Mouse (Mus musculus): Measurements from ENCODE around the gene Grin2d.
"Not testable (repeated sequence)": the region's sequence is repeated elsewhere in the genome, so short reads cannot be mapped to it uniquely, and the experiment has no call there.

Grin2d gene

DNA sequence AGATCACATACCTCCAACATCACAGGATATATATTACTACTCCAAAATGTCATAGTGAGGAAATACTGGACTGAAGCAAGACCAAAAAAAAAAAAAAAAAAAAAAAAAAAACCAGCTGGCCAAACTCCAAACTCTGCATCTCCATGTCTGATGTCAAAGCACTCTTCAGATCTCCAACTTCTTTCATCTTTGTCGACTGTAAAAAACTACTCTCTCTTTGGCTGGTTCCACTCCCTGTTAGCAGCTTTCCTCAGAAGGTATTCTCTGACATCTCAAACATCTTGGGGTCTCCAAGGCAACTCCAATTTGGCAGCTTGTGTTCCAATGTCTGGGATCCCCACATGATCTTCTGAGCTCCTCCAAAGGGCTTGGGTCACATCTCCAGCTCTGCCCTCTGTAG lies at the start of gene Grin2d:
Gene Grin2d, minus strand, starts transcription at position 101 of the 400 bp plus-strand sequence.
- in situ Hi-C loops (cut with MboI; ENCODE audit: low pct_unique_long_range_greater_than_20kb in 1 of 2, low sequenced_read_pairs in 2 of 2, unreplicated experiment in 1 of 2), result not testable (repeated sequence)

DNA sequence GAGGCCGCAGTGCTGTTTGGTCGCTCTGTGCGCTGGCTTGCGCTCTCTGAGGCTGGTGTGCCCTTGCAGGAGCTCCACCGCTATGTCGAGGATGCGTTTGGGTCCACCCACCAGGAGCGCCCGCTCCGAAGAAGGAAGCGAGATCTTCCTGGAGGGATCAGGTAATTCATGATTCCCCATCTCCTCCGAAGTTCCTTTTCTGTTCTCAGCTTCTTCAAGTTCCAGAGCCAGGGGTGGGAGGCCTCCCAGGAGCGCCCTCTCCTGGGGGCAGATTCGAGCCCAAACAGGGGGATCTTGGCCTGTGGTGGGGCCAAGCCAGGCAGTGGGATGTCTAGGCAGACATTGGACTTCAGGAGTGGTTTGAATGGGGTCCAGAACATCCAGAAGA lies 46.2 kb upstream of the Grin2d start:
- in situ Hi-C loops (cut with MboI; ENCODE audit: low pct_unique_long_range_greater_than_20kb in 1 of 2, low sequenced_read_pairs in 2 of 2, unreplicated experiment in 1 of 2), result loop anchor here in 1 of 2 experiments (10.0 kb wide), 1 partner anchor 190 kb away; no protein-coding TSS in a partner anchor

DNA sequence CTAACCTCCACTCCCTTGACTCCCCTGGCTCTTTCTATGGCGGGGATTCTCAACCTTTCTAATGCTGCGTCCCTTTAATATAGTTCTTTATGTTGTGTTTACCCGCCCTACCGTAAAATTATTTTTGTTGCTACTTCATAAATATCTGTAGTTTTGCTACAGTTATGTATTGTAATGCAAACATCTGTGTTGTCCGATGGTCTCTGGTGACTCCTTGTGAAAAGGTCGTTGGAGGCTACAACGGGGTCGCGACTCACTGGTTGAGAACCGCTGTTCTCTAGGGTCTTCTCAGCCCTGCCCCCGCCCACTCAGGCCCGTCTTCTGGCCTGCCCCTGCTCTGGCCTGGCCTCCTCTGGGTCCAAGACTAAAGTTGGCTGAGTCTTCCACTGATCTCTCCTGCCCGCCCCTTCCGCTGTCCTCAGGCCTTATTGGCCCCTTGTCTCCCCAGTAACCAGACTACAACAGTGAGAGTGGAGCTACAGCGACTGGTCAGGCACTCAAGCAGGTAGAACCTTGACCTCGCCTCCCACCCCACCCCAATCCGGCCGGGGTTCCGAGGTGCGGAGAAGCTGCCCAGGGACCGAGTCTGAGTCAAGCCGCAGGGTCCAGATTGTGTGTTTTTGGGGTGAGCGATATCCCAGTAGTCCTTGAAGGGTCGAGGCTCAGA lies 45.7 kb upstream of the Grin2d start, which contains the start of gene Ccdc114:
Gene Ccdc114, plus strand, starts transcription at position 311 of the 667 bp plus-strand sequence.
- in situ Hi-C loops (cut with MboI; ENCODE audit: low pct_unique_long_range_greater_than_20kb in 1 of 2, low sequenced_read_pairs in 2 of 2, unreplicated experiment in 1 of 2), result loop anchor here in 1 of 2 experiments (10.0 kb wide), 1 partner anchor 189 kb away; no protein-coding TSS in a partner anchor

DNA sequence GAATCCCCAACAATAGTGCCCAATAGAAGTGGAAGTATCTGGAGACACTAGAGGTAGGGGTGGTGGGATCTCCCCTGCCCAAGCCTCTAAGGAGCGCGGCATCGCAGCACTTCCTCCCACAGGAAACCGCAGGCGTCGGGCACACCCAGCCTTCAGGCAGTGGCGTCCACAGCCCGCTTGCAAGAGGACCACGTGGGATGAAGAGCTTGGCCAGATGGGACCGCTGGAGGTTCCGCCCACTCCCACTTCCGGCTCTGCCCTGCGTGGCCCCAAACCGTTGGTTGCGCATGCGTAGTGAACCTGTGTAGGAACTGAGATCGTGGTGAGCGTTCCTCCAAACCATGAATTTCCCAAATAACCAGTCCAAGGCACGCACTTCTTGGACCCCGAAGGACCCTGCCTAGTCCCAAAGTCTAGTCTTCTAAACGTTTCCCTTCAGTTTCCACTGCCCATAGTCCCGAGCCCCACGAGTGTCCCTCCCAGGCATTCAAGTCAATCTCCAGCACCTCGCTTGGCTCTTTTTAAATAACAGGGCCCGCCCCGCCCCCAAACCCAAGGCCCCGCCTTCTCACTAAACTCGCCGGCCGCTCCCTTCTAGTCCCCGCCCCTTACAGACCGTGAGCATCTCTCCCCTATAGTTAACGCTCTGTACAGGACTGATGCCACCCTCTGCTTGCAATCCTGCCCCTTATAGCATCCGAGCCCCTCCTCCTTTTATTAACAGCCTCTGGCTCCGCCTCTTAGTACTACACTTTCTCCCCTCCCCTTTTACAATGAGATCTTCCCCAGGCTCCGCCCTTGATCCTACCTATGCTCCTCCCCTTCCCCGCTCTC lies 45.0 kb upstream of the Grin2d start:
- in situ Hi-C loops (cut with MboI; ENCODE audit: low pct_unique_long_range_greater_than_20kb in 1 of 2, low sequenced_read_pairs in 2 of 2, unreplicated experiment in 1 of 2), result loop anchor here in 1 of 2 experiments (10.0 kb wide), 1 partner anchor 188 kb away; no protein-coding TSS in a partner anchor

DNA sequence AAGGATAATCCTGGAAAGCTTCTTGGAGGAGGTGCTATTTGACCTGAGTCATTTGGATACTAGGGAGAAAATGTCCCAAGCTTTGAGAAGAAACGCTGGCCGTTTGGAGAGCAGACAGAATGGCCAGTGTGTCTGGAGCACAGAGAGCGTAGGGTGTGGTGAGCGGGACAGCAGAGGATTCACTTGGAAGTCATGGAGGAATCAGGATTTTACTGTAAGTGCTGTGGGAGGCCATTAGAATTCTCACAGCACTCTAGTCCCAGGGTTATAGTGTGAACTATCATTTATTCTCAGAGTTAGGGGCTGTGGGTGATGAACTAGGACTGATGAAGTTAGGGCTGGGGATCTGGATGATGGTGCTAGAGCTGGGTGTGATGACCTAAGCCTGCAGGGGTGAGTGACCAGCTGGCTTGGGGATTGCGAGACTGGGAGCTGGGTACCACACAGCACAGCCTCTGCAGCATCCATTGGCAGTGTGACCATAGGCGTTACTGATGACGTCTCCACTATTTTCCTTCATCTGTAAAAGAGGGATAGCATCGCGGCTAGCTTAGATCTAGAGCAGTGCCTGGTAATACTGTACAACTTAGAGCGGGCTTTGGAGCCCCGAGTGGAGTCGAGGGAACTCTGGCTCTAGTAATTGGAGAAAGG lies 43.9 kb upstream of the Grin2d start:
- in situ Hi-C loops (cut with MboI; ENCODE audit: low pct_unique_long_range_greater_than_20kb in 1 of 2, low sequenced_read_pairs in 2 of 2, unreplicated experiment in 1 of 2), result loop anchor here in 1 of 2 experiments (10.0 kb wide), 1 partner anchor 187 kb away; no protein-coding TSS in a partner anchor

DNA sequence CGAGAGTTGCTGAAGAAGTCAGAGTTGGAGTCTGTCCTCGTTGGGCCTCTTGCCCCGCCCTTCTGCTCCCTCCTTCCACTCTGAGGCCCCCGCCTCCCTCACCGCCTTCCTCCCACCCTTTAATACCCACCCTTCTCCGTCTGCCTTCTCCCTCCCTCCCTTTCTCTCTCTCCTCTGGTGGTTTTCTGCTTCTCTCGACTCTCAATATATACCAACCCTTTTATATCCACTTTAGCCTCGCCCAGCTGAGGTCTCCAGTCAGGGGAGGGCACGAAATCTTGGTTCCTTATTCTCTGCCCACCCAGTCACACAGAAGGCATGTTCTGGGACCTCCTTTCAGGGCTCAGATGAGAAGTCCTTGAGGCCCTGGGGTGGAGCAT lies 43.1 kb upstream of the Grin2d start, which contains the start of gene Emp3:
Gene Emp3, minus strand, starts transcription at position 163 of the 380 bp plus-strand sequence.
- in situ Hi-C loops (cut with MboI; ENCODE audit: low pct_unique_long_range_greater_than_20kb in 1 of 2, low sequenced_read_pairs in 2 of 2, unreplicated experiment in 1 of 2), result loop anchor here in 1 of 2 experiments (10.0 kb wide), 1 partner anchor 186 kb away; no protein-coding TSS in a partner anchor

DNA sequence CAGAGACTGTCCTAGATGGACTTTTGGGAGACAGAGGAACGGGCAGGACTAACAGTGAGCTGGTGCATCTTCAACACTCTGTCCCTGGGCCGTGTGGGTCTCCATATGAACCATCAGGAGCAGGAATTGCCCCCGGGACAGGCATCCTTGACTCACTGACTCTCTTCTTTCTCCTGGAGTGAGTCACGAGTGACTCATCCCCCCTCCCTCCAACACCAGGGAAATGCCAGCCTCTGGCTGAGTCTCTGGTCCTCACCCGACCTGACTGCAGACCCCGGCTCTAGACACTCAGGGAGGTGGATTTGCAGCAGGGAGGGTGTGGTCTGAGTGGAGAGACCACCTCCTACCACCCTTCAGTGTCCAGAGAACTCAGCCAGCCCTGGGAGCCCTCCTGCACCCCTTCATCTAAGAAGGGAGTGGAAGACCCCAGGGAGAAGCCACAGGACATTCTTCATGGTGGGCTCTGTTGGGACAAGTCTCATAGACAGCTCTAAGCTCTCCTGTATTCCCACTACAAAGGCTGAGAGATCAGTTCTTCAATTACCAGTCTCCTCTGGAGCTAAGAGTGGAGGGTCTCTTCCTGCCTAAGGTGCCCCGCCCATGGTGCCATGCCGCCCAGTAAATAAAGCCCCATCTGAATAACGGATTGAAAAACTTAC lies 42.5 kb upstream of the Grin2d start:
- in situ Hi-C loops (cut with MboI; ENCODE audit: low pct_unique_long_range_greater_than_20kb in 1 of 2, low sequenced_read_pairs in 2 of 2, unreplicated experiment in 1 of 2), result loop anchor here in 1 of 2 experiments (10.0 kb wide), 1 partner anchor 186 kb away; no protein-coding TSS in a partner anchor

DNA sequence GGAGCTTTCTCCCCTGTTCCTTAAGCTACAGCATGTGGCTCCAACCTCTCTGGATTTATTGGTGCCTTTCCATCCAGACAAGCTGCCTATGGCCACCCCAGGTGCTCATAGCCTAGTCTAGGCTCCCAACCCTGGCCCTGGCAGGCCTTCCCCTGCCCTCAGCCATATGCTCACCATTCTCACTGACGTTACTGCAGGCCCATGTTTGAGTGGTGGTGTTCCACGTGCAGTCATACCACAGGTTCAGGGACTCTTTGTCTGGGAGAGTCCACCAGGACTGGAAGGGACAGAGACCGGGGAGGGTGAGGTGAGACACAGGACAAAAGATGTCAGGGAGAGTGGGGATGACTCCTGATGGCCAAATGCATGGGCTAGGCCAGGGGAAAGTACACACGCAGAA lies 41.6 kb upstream of the Grin2d start:
- in situ Hi-C loops (cut with MboI; ENCODE audit: low pct_unique_long_range_greater_than_20kb in 1 of 2, low sequenced_read_pairs in 2 of 2, unreplicated experiment in 1 of 2), result loop anchor here in 1 of 2 experiments (10.0 kb wide), 1 partner anchor 185 kb away; no protein-coding TSS in a partner anchor

DNA sequence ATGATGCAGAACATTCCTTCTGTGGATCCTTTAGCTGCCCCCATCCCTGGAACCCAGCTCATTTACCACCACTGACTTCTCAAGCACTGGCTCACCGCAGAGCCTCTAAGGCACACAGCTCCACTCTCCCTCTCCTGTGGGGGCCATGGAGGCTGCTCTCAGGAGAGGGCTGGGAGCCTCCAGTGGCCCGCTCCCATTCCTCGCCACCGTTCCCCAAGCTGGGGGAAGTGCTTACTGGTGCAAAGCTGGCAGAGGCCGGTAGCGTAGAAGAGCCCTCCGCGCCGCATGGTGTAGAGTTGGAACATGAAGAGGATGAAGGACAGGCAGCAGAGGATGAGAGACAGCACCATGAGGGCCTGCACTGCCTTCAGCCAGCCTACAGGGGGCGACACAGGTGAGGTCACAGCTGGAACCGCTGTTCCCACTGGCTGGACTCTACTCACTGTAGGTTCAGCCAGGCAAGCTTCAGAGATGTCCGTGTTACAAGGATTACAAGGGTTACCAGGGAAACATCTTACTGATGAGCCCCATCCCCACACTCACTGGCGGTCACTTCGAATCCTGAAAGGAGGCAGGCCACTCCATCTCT lies 41.0 kb upstream of the Grin2d start:
- in situ Hi-C loops (cut with MboI; ENCODE audit: low pct_unique_long_range_greater_than_20kb in 1 of 2, low sequenced_read_pairs in 2 of 2, unreplicated experiment in 1 of 2), result no loop called here

DNA sequence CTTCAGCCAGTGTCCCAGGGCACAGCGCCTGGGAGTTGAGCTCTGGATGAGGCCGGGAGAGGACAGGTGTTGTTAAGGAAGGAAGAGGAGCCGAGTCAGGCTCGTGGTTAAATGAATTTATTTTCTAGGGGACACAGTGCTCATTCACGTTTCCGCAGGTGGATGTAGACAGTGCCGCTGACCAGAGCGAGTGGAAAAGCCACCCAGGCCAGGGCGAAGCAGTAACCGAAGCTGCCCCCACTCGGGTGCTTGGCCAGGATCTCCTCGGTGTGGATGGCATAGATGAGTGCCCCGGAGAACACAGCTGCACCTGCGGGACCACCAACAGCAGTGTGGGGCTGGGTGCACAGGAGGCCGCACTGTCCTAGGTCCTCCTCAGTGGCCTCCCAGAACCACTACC lies 39.7 kb upstream of the Grin2d start:
- in situ Hi-C loops (cut with MboI; ENCODE audit: low pct_unique_long_range_greater_than_20kb in 1 of 2, low sequenced_read_pairs in 2 of 2, unreplicated experiment in 1 of 2), result no loop called here

DNA sequence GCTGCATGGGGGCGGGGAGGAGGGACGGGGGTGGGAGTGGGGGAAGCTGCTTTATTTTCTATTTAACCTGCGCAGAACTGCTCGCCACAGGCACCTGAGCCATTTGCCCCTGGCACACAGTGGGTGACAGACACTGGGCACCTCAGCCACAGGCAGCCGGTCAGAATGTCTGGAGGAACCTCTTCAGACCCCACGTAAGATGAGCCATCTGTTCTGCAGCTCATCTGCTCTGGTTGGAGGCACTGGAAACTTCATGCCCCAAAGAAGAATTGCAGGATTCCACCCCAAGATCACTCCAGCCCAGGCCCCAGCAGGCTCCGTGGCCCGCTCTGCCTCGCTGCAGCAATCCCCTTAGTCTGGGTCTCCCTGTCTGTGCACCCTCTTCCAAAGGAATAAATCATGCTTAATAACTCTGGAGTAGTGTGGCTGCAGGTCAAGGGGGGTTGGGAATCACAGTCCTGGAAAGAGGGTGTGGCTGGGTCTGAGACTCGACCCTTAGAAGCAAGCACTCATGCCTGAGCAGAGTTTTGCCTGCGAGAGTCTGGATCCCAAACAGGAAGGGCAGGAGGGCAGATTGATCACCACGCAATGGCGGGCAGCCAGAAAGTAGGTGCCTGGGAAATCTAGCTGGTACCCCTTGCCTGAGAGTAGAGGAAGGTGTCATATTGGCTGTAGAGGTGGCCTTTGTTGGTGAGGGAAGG lies 39.0 kb upstream of the Grin2d start:
- in situ Hi-C loops (cut with MboI; ENCODE audit: low pct_unique_long_range_greater_than_20kb in 1 of 2, low sequenced_read_pairs in 2 of 2, unreplicated experiment in 1 of 2), result no loop called here

DNA sequence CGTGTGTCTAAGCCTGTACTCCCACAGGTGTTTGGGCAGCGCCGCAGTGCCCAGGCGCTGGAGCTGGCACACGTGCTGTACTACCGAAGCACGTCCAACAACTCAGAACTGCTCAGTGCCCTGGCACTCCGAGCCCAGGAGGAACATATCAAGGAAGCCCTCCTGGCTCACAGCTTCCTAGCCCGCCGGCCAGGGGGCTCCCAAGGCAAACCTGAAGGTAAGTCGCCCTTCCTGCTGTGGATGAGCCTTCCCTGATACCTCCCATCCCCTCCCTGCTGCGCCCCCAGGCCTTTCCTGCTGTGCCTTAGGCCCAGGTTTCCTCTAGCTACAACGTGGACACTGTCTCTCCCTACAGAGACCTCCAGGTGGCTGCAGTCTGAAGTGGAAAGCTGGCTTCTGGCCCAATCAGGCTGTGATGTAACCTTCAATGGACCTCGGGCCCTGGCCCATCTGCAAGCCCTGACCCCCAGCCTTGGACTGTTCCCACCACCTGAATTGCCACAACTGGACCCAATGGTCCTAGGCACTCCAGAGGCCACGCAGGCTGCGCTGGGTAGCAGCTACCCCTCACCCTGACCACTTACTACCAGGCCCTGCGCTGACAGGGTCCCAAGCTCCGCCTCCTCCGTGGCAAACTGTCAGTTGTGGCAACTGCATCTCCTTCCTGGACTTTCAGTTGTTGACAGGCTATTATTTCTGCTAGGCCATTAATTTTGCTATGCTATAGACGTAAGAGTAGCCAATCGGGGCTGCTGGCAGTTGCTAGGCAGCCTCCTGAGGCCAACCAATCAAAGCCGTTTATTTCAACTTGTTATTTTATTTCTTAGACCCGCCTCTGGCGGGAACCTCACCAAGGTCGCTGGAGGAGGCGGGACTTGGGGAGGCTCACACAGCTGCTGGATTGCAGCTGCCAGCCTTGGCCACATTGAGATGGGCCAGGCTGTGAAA lies 38.2 kb upstream of the Grin2d start:
- in situ Hi-C loops (cut with MboI; ENCODE audit: low pct_unique_long_range_greater_than_20kb in 1 of 2, low sequenced_read_pairs in 2 of 2, unreplicated experiment in 1 of 2), result no loop called here

DNA sequence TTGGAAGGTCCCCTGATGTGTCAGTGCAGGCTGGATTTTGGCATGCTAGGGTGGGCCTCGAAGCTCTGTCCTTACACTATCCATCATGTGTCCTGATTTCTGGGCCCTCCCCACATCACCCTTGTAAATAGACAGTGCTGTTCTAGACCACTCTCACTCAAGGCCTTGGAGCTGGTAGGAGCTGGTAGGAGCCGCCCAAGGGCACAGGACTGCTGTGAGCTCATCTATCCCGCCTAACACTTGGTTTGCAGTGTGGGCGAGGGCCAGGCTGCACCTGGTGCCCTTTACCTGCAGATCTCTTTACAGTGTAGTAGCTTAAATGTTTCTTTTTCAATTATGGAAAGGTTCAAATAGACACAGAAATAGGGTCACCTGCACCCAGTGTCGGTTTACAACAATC lies 36.8 kb upstream of the Grin2d start:
- in situ Hi-C loops (cut with MboI; ENCODE audit: low pct_unique_long_range_greater_than_20kb in 1 of 2, low sequenced_read_pairs in 2 of 2, unreplicated experiment in 1 of 2), result no loop called here

DNA sequence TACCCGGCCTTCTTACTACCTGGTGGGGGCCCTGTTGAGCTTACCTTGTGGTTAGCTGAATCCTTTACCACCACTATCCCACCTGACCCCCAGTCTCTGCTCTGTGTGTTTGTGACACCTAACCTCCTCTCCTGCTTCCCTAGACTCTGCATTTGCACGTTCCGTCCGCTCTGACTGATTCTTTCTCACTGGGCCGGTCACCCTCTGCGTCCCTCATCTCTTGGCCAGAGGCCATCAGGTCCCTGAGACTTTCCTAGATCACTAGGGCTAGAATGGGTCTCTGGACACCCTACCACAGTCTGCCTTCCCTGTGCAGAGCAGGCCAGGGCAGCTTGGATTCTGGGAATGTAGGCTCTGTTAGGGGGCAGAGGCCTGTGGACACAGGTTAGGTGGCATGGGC lies 35.9 kb upstream of the Grin2d start:
- in situ Hi-C loops (cut with MboI; ENCODE audit: low pct_unique_long_range_greater_than_20kb in 1 of 2, low sequenced_read_pairs in 2 of 2, unreplicated experiment in 1 of 2), result no loop called here

DNA sequence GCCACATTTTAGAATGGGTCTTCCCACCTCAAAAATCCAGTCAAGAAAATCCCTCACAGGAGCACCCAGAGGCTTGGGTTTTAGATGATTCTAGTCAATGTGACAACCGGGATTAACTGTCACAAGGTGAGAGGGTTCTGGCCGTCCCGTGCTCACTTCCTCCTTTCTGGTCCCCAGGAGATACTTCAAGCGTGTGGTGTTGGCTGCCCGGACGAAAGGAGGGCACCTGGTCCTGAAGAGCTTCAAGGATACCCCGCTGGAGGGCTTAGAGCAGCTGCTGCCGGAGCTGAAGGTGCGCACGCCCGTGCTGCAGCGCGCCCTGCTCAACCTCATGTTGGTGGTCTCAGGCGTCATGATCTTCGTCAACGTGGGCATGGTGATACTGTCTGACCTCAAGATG lies 31.0 kb upstream of the Grin2d start:
- in situ Hi-C loops (cut with MboI; ENCODE audit: low pct_unique_long_range_greater_than_20kb in 1 of 2, low sequenced_read_pairs in 2 of 2, unreplicated experiment in 1 of 2), result no loop called here

DNA sequence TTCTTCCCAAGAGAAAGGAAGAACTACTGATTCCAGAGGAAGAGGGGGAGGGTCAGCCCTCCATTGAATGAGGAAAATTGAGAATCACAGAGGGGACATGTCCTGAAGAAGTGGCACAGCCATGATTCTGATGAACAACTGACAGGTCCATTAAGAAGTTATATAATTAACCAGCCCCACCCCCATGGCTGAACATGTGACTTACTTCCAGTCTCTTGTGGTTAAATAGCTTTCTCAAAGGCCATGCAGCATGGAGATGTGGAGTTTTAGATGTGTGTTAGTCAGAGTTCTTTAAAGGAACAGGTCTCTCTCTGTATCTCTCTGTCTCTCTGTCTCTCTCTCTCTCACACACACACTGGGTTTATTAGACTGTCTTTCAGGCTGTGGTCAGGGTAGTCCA lies 30.2 kb upstream of the Grin2d start:
- in situ Hi-C loops (cut with MboI; ENCODE audit: low pct_unique_long_range_greater_than_20kb in 1 of 2, low sequenced_read_pairs in 2 of 2, unreplicated experiment in 1 of 2), result no loop called here
